Mouse (Mus musculus) heart, postnatal 25 days (tissue): ENCODE measurements around the gene Atp13a1. TPM values are rescaled to one million over a fixed set of nuclear protein-coding genes. Genes with fewer than 3 reads are reported as not detected.

Experiments used
- DNase-seq: peaks from one replicate; pipeline ENCODE4 v3.0.0; 2022; ENCODE audit warnings: low spot score
- intact Hi-C: fragments of 180-260 bp; cut with DNase I; formaldehyde crosslinking; loops from one replicate; pipeline ENCODE4 v1.15.1; 2025
- total RNA-seq, 2 experiments: library from RNA; stranded (reverse); gene quantifications; 2 replicates each; pipeline ENCODE4 v1.2.3; 2021

Atp13a1 gene
- total RNA-seq, 2 experiments from 2014 or later = 15.0 to 15.1 TPM

DNA sequence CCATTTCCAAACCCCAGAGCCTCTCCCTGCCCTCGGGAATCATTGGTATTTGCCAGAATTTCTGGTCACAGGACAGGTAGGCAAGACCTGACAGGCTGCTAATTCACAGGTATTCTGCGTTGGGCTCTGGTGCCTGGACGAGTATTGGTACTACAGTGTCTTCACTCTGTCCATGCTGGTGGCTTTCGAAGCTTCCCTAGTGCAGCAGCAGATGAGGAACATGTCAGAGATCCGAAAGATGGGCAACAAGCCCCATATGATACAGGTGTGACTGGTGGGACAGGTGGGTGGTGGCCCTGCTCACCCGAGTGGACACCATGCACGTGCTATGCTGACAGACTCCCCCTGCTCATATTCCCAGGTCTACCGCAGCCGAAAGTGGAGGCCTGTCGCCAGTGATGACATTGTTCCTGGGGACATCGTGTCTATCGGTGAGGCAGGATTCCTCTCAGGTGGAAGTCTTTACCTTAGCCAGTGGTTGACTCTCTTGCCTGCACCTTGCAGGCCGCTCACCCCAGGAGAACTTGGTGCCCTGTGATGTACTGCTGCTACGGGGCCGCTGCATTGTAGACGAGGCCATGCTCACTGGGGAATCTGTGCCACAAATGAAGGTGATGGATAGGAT lies 5.9 kb downstream of the Atp13a1 start:
- intact Hi-C loops = no loop called here
- DNase-seq = no peak

DNA sequence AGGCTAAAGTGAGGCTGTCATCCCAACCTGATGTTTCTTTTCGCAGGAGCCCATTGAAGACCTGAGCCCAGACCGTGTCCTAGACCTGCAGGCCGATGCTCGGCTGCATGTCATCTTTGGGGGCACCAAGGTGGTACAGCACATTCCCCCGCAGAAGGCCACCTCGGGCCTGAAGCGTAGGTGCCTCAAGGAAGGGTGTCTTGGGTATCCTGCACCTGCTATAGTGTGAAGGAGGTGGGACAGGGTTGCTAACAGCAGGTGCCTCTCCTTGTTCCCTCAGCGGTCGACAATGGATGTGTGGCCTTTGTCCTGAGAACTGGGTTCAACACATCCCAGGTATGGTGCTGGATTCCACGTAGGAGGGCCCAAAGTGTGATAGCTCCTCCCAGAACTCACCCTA lies 6.7 kb downstream of the Atp13a1 start:
- intact Hi-C loops = no loop called here
- DNase-seq = no peak

DNA sequence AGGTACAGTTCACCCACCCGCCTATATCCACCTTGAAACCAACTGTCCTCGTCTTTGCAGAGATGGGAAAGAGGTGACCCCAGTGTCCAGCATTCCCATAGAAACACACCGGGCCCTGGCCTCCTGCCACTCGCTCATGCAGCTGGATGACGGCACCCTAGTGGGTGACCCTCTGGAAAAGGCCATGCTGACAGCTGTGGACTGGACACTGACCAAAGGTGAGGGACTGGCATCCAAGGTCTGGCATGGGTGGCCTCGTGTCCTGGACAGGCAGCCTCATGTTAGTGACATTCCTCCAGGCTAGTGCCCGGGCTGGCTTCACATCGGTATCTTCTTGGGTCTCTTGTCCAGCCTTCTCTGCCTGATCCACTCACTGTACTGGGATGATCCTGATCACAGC lies 8.3 kb downstream of the Atp13a1 start:
- no peak for DNase-seq
- intact Hi-C loops = no loop called here

DNA sequence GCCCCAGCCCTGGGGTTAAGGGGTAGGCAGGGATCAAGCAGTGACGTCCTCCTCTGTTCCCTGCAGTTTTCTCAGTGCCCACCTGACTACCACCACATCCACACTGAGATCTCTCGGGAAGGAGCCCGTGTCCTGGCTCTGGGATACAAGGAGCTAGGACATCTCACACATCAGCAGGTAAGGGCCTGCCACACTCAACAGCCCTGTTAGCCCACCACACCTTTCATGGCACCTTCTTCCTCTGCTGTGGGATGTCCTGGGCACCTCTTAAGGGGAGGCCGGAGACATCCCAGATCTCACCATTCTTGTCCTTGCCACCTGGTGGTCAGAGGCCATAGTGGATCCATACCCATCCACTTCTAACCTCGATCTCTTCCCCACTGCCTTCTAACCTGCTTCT lies 9.0 kb downstream of the Atp13a1 start:
- DNase-seq = no peak
- intact Hi-C loops = no loop called here

DNA sequence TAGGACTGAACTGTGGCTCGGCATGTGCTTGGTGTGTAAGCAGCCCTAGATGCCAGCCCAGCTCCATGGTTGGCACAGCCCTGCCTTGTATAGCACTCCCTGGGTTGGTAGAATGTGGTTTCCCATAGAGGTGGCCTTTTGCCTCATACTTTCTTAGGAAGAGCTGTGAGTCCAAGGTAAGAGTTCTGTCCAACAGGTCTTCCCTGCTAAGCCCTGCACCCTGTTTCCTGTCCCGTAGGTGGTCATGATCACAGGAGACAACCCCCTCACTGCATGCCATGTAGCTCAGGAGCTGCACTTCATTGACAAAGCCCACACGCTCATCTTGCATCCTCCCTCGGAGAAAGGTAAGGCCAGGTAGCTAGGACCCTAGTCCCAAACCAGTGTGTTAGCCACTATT lies 10.8 kb downstream of the Atp13a1 start:
- intact Hi-C loops = no loop called here
- DNase-seq = no peak

DNA sequence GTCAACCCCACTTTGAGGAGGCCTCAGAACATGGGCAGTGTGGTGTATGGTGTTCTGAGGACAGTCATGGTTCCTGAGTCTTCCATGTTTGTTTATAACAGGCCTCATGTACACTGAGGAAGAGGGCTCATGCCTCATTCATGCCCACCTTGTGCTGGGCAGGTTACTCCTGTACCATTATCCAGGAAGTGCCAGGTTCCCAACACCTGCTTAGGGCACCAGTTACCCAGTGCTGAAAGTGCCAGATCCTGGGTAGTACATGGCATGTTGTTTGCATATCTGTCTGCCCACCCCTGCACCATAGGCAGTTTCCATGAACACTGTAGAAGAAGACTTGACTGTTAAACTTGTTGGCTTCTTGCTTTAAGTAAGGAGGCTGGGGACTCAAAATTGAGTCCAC lies 11.3 kb downstream of the Atp13a1 start:
- no peak for DNase-seq
- intact Hi-C loops = no loop called here

DNA sequence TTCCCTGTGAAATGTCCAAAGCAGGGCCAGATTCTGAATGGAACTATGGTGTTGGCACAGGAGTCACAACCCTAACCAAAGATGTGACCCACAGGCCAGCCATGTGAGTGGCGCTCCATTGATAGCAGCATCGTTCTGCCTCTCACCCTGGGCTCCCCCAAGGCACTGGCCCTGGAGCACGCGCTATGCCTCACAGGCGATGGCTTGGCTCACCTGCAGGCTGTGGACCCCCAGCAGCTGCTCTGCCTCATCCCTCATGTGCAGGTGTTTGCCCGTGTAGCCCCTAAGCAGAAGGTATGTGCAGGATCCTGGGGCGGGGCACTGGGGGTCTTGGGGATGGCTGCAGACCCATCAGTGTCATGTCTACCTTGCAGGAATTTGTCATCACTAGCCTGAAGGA lies 12.4 kb downstream of the Atp13a1 start:
- DNase-seq = no peak
- intact Hi-C loops = no loop called here

DNA sequence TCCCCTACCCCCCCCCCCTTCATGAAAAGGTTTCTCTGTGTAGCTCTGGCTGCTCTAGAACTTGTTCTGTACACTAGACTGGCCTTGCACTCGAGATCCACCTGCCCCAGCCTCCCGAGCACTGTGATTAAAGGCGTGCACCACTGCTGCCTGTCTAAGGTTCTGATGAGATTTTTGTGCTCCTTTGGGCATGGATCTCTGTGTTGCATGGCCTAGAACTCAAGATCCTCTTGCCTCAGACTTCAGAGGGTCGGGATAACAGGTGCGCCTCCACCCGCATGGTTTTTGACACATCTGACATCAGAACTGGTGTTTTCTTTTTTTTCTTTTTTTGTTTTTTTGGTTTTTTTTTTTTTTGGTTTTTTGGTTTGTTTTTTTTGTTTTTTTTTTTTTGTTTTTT lies 13.6 kb downstream of the Atp13a1 start:
- DNase-seq = no peak
- intact Hi-C loops = no loop called here

DNA sequence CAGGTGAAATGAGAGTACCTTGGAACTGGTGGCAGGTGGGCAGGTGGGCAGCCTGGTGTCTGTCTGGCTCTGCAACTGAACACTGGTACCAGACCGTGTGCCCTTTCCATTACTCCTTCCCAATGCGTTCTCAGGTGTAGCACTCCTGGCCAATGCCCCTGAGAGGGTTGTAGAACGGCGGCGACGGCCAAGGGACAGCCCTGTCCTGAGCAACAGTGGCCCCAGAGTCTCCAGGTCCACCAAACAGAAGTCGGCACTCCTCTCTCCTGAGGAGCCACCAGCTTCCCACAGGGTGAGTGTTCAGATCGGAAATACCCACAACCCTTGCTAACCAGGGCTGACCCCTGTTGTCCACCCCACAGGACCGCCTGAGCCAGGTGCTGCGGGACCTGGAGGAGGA lies 14.1 kb downstream of the Atp13a1 start:
- intact Hi-C loops = no loop called here
- DNase-seq = no peak

DNA sequence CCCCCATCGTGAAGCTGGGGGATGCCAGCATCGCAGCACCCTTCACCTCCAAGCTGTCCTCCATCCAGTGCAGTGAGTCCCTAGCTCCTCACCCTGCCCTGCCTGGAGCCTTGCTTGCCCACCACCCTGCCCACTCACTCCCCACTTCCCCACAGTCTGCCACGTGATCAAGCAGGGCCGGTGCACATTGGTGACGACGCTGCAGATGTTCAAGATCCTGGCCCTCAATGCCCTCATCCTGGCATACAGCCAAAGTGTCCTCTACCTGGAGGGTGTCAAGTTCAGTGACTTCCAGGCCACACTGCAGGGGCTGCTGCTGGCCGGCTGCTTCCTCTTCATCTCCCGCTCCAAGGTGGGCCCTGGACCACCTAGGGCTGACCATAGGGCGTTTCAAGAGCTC lies 14.5 kb downstream of the Atp13a1 start:
- intact Hi-C loops = no loop called here
- no peak for DNase-seq

DNA sequence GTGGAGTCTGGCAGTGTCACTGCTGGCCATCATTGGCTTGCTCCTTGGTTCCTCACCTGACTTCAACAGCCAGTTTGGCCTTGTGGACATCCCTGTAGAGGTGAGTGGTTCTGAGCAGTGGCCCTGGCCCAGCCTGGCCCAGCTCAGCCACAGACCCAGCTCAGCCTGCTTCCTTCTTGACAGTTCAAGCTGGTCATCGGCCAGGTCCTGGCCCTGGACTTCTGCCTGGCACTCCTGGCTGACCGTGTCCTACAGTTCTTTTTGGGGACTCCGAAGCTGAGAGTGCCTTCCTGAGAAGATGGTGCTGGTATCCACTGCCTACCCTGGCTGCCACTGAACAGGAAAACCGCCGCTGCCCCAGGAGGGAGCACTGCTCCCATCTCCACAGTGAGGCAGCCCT lies 16.3 kb downstream of the Atp13a1 start:
- intact Hi-C loops = no loop called here
- DNase-seq = no peak

DNA sequence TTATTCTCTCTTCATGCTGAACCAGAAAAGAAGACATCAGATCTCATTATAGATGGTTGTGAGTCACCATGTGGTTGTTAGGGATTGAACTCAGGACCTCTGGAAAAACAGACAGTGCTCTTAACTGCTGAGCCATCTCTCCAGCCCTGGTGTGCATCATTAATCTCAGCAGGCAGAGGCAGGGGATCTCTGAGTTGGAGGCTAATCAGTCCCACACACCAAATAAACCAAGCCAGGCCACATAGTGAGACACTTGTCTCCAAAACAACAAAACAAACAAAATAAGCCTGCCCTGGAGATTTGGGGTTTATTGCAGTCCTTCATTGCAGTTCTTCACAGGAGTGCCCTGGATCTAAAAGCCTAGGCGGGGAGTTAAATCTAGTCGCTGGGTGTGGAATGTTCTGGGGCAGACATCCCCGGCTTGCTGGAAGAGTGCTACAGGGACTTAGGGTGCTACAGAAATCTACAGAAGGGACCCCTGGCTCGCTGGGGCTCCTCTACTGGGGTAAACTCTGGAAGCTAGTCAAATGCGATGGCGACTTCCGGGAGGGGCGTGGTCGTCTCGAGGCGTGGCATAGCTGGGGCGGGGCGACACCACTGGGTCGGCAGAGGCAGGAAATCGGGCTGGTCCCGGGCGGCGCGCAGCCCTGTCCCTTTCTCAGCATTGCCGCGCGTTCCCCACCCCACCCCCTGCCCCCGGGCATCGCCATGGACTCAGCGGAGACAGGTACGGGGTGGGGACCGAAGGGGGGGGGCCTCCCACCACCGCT lies 17.3 kb downstream of the Atp13a1 start, which contains the start of gene Gmip:
Gene Gmip, plus strand, starts transcription at position 586 of the 770 bp plus-strand sequence.
- DNase-seq = peak; percentile 66
- intact Hi-C loops = no loop called here

DNA sequence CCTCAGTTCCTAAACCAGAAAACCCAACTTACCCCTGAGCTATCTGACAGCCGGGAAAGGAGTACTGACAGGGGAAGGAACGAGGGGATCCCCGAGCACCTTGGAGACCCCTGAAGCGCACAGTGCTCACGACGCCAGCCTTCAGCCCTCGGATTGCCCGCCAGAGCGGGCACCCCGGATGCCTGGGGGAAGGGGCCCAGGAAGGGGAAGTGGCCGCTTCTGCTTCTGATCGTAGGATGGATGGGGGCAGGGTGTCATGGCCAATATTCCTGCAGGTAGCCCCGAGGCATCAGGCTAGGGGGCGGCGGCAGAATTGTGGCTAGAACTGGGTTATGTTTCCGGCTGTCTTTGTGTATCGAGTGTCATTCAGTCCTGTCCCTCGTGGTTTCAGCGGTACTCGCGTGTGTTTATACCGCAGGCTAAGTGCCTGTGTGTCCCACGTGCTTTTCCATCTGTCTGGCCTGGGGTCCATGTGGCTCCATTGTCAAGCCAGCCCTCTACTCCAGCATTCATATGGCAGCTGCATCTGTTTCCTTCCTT lies 18.0 kb downstream of the Atp13a1 start:
- intact Hi-C loops = no loop called here
- DNase-seq = no peak

DNA sequence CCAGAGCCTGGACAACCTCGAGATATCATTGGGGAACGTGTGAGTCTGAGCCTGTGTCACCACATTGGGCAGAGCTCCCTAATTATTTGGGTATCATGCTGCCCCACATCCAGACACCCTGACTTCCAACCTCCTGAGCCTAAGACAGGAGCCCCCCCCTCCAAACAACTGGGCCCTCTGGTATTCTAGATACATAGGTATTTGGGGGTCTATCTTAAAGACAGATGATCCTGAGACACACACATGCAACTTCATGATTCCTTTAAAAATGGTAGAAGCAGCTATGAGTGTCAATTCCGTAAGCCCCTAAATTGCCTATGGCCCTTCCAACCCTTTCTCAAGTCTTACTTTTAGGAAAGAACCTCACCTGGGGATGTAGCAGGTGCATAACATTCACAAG lies 18.9 kb downstream of the Atp13a1 start:
- intact Hi-C loops = no loop called here
- no peak for DNase-seq

DNA sequence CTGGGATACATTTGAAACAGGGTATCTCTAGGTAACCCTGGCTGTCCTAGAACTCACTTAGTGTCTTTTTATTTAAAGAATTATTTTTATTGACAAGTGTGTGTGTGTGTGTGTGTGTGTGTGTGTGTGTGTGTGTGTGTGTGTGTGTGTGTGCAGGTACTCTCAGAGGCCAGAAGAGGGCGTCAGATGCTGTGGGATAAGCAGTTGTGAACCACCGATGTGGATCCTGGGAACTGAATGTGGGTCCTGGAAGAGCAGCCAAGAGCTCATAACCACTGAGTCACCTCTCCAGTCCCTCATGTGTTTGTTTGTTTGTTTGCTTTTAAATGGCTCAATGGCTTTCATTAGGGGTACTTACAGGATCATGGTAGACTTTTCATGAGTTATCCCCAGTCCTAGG lies 23.9 kb downstream of the Atp13a1 start:
- intact Hi-C loops = no loop called here
- no peak for DNase-seq

DNA sequence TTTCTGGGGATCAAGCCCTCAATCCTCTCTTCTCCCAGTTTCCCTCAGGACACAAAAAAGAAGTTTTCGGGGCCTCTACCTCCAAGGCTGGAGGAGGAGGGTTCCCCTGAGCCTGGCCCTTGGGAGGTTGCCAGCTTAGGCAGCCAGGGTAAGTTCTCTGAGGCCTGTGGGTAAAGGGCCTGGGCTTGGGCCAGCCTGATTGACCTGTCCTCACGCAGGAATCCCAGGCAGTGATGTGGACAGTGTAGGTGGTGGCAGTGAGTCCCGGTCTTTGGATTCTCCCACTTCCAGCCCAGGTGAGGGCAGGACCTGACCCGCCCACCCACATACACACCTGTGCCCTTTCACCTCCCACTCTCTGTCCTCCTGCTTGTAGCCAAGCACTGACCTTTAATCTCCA lies 24.4 kb downstream of the Atp13a1 start:
- DNase-seq = no peak
- intact Hi-C loops = no loop called here

DNA sequence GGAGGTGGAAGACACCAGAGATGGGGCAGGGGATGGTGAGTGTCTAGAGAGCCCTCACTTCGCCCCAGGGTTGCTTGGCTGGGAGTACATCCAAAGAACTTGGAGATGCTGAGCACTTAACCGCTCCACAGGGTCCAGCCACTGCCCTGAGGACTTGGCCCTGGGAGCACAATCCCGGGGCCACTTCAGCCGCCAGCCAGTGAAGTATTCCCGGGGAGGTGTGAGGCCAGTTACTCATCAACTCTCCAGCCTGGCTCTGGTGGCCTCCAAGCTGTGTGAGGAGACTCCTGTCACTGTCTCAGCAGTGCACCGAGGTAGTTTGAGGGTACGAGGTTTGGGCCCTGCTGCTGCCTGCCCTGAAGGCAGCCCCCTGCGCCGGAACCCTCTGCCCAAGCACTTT lies 29.5 kb downstream of the Atp13a1 start:
- intact Hi-C loops = no loop called here
- DNase-seq = no peak

DNA sequence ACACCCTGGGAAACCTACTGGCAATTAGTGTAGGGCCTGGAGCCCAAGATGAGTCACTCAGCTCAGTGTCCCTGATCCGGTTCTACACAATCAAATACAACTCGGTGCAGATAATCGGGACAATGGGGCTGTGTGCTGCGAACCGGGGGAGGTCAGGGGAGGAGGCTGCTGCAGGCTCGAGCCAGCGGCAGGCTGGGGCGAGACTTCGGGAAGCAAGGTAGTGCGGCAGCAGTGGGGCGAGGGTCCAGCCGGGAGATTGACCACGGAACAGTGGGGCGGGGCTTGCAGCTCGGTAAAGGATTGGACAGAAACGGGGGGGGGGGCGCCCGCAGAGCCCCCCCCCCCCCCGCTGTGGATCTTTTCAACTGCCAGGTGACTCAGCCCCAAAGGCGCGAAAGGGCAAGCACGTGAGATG lies 31.0 kb downstream of the Atp13a1 start:
- no peak for DNase-seq
- intact Hi-C loops = no loop called here

DNA sequence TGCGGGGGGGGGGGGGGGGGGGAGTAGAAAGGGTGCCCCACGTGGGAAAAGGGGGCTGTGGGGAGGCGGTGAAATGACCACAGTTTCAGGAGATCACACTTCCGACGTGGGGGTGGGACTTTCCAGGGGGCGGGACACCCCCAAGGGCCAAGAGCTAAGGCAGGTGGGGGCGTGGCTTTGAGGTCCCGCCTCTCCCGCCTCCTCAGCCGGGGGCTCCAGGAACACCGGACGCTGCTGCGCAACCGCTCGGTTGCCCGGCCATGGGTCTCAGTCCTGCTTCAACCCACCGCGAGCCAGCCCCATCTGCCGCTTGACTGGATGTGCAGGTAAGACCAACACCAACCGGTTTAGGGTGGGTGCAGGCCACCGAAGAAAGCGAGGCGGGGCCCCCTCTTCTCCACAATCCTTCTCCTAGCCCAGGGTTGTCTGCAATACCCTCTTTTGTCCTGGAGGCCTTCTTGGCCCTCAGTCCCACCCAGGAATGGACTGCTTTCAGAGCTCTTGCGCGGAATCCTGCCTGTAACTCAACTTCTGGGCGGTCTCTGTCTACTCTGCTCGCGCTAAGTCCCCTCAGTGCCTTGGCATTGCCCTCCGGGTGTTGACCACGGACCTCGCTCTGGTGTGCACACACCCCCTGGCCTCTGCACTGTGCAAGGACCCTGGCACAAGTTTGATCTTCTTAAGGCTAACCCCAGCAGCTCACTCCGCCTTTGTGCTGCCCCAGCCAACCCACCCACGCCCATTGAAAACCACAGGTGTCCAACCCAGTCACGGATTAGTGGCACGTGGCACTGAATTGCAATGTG lies 31.6 kb downstream of the Atp13a1 start, which contains the start of gene Lpar2:
Gene Lpar2, plus strand, starts transcription at position 44 of the 806 bp plus-strand sequence.
- no peak for DNase-seq
- intact Hi-C loops = no loop called here

DNA sequence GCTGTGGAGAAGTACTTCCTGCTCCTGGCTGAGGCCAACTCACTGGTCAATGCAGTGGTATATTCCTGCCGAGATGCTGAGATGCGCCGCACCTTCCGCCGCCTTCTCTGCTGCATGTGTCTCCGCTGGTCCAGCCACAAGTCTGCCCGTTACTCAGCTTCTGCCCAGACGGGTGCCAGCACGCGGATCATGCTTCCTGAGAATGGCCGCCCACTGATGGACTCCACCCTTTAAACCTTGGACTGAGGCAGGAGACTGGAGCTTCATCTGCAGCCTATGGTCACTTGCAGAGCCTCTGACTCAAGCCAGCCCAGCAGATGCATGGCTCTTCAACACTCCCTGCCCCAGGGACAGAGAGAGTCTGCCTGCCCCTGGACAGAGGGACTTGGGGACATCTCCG lies 35.4 kb downstream of the Atp13a1 start:
- intact Hi-C loops = no loop called here
- no peak for DNase-seq
